Comparison of ENCODE assay signal across 8 mouse cellular contexts in genomic region chr17:74316309-74316863, GRCm38 (mm10). TPM values are rescaled to one million over a fixed set of nuclear protein-coding genes. Genes with fewer than 3 reads are reported as not detected.
DNase-seq lines count a peak whose midpoint lies in the region; ATAC-seq lines count a peak whose summit lies in the region.

No protein-coding gene starts in this region.

- no peaks in the 10 kb centered on the region for H3K9me3 ChIP-seq in embryonic facial prominence, embryonic 14.5 days (ENCODE audit: control insufficient read depth, low read length)
- H3K9me3 ChIP-seq in limb, embryonic 13.5 days = no peaks in the 10 kb centered on the region
- H3K9me3 ChIP-seq in midbrain, embryonic 15.5 days = no peaks in the 10 kb centered on the region

- peaks cover 20% of the 10 kb centered on the region; the same call in 1 of the 2 replicates for H3K36me3 ChIP-seq in embryonic facial prominence, embryonic 14.5 days (ENCODE audit: control insufficient read depth, insufficient read depth, low read length)
- H3K36me3 ChIP-seq in limb, embryonic 13.5 days = peaks cover 26% of the 10 kb centered on the region
- H3K36me3 ChIP-seq in midbrain, embryonic 15.5 days (replicated peaks) = 0 out of 2 replicates have a peak, but pooled peaks cover 4% of the 10 kb centered on the region

- no peaks in the 10 kb centered on the region for H3K27me3 ChIP-seq in embryonic facial prominence, embryonic 14.5 days (replicated peaks; ENCODE audit: control insufficient read depth, insufficient read depth, low read length)
- no peaks in the 10 kb centered on the region for H3K27me3 ChIP-seq in limb, embryonic 13.5 days
- no peaks in the 10 kb centered on the region for H3K27me3 ChIP-seq in midbrain, embryonic 15.5 days (replicated peaks)

- H3K9ac ChIP-seq in embryonic facial prominence, embryonic 14.5 days (ENCODE audit: low read depth, low read length) = peak overlapping the region; percentile 83
- peak overlapping the region; percentile 85 for H3K9ac ChIP-seq in limb, embryonic 13.5 days
- H3K9ac ChIP-seq in midbrain, embryonic 15.5 days = peak overlapping the region; percentile 77

- H3K27ac ChIP-seq in embryonic facial prominence, embryonic 14.5 days (replicated peaks; ENCODE audit: low read depth, low read length) = peak overlapping the region; percentile 85
- peak overlapping the region; percentile 86 for H3K27ac ChIP-seq in limb, embryonic 13.5 days
- peak overlapping the region; percentile 90 for H3K27ac ChIP-seq in midbrain, embryonic 15.5 days

- peak overlapping the region; percentile 85 for H3K4me3 ChIP-seq in embryonic facial prominence, embryonic 14.5 days (ENCODE audit: low read depth, low read length)
- H3K4me3 ChIP-seq in limb, embryonic 13.5 days = peak overlapping the region; percentile 86
- H3K4me3 ChIP-seq in midbrain, embryonic 15.5 days = peak overlapping the region; percentile 73

- peak overlapping the region; percentile 75 for H3K4me2 ChIP-seq in embryonic facial prominence, embryonic 14.5 days (ENCODE audit: low read depth, low read length)
- H3K4me2 ChIP-seq in limb, embryonic 13.5 days (replicated peaks) = peak overlapping the region; percentile 76
- peak overlapping the region; percentile 76 for H3K4me2 ChIP-seq in midbrain, embryonic 15.5 days

- peak; percentile 86 for DNase-seq in 416B (ENCODE audit: low read depth)
- peak; percentile 78 to 81 for DNase-seq in adrenal gland, postnatal 4 days (ENCODE audit: low spot score in 2 of 2)
- DNase-seq in embryonic facial prominence, embryonic 14.5 days (ENCODE audit: low spot score) = peak; percentile 93
- DNase-seq in heart, adult 8-10 months (ENCODE audit: low spot score) = peak; percentile 81
- peak; percentile 85 to 87 for DNase-seq in kidney, adult 8-10 months
- DNase-seq in spleen, adult 18-20 months = peak; percentile 81 to 84

- WGBS in embryonic facial prominence, embryonic 14.5 days = under 1% methylated on average over 37 of the region's 48 CpGs
- under 1% methylated on average over 48 of the region's 48 CpGs for WGBS in limb, embryonic 13.5 days
- under 1% methylated on average over 48 of the region's 48 CpGs for WGBS in midbrain, embryonic 15.5 days

- H3K4me1 ChIP-seq in embryonic facial prominence, embryonic 14.5 days (ENCODE audit: control insufficient read depth, insufficient read depth, low read length) = peaks cover 10% of the 10 kb centered on the region; the same call in 1 of the 2 replicates
- peaks cover 17% of the 10 kb centered on the region for H3K4me1 ChIP-seq in limb, embryonic 13.5 days
- H3K4me1 ChIP-seq in midbrain, embryonic 15.5 days = peaks cover 18% of the 10 kb centered on the region

- ATAC-seq in embryonic facial prominence, embryonic 14.5 days (ENCODE audit: low read depth) = peak; percentile 96
- ATAC-seq in limb, embryonic 13.5 days (ENCODE audit: low FRiP score, low read depth) = peak; percentile 94
- peak; percentile 97 for ATAC-seq in midbrain, embryonic 15.5 days (replicated peaks)

RNA-seq across cellular contexts. Expression of gene Dpy30, which starts 7.4 kb away (rescaled TPM):
- 100 to 1,000 TPM; 105 to 107 TPM for total RNA-seq in adrenal gland, postnatal 4 days (2021)
- polyA plus RNA-seq in embryonic facial prominence, embryonic 14.5 days (2014; fragmentation: Nextera tagmentation; extraction: Ambion mirVana) = 174 and 186 TPM in 2 replicates
- 10 to 100 TPM; 37.8 to 53.1 (median 42.6) TPM for total RNA-seq in heart, adult 8-10 months (2022)
- polyA plus RNA-seq in limb, embryonic 13.5 days (2015; fragmentation: Nextera tagmentation; extraction: Ambion mirVana) = 223 and 240 TPM in 2 replicates
- polyA plus RNA-seq in midbrain, embryonic 15.5 days (2015; fragmentation: Nextera tagmentation; extraction: Ambion mirVana) = 182 and 191 TPM in 2 replicates

RNA-seq across cellular contexts. Expression of gene Memo1, which starts 21.1 kb away (rescaled TPM):
- 10 to 100 TPM; 88.3 to 94.1 TPM for total RNA-seq in adrenal gland, postnatal 4 days (2021)
- 94.9 and 102 TPM in 2 replicates for polyA plus RNA-seq in embryonic facial prominence, embryonic 14.5 days (2014; fragmentation: Nextera tagmentation; extraction: Ambion mirVana)
- 10 to 100 TPM; 59.3 to 63.2 (median 61.2) TPM for total RNA-seq in heart, adult 8-10 months (2022)
- polyA plus RNA-seq in limb, embryonic 13.5 days (2015; fragmentation: Nextera tagmentation; extraction: Ambion mirVana) = 79.4 and 83.0 TPM in 2 replicates
- 51.3 and 57.8 TPM in 2 replicates for polyA plus RNA-seq in midbrain, embryonic 15.5 days (2015; fragmentation: Nextera tagmentation; extraction: Ambion mirVana)

RNA-seq across cellular contexts. Expression of gene Spast, which starts 22.4 kb away (rescaled TPM):
- 10 to 100 TPM; 38.2 to 39.0 TPM for total RNA-seq in adrenal gland, postnatal 4 days (2021)
- 23.3 and 24.9 TPM in 2 replicates for polyA plus RNA-seq in embryonic facial prominence, embryonic 14.5 days (2014; fragmentation: Nextera tagmentation; extraction: Ambion mirVana)
- total RNA-seq in heart, adult 8-10 months (2022) = 10 to 100 TPM; 25.0 to 31.7 (median 27.7) TPM
- 17.4 and 17.7 TPM in 2 replicates for polyA plus RNA-seq in limb, embryonic 13.5 days (2015; fragmentation: Nextera tagmentation; extraction: Ambion mirVana)
- polyA plus RNA-seq in midbrain, embryonic 15.5 days (2015; fragmentation: Nextera tagmentation; extraction: Ambion mirVana) = 37.6 and 38.4 TPM in 2 replicates

Comparison
In these comparisons a context has a peak if more than half of its experiments do, and no peak if none do; other contexts are left out.
1. Peak in every context shown above with its lines: DNase-seq, ATAC-seq, H3K4me3 ChIP-seq and H3K27ac ChIP-seq.